Mouse (Mus musculus) brain, adult 10 weeks (tissue): Measurements from ENCODE around the gene Sec14l2. TPM values are rescaled to one million over a fixed set of nuclear protein-coding genes. Genes with fewer than 3 reads are reported as not detected.

ENCODE experiments used
- polyA plus RNA-seq: library from polyadenylated mRNA; stranded (reverse); fragments of 350-450 nt; fragmentation: Illumina TruSeq; extraction: RNeasy Lipid Tissue Mini Kit (QIAGEN cat#74804); gene quantifications from one replicate; pipeline ENCODE4 v1.2.3, GENCODE M21; 2015; ENCODE audit warnings: low read depth, low replicate concordance

Gene Sec14l2
- polyA plus RNA-seq, result 44.6 TPM

GRCm38 (mm10) chr11:4122742-4123579, at the start of gene Sec14l2:
Gene Sec14l2, minus strand, starts transcription at chr11:4123415.

GRCm38 (mm10) chr11:4159808-4160708, 36.8 kb upstream of the Sec14l2 start, which contains the start of the genes Ccdc157 and Sf3a1:
Gene Ccdc157, minus strand, starts transcription at chr11:4160293.
Gene Sf3a1, plus strand, starts transcription at chr11:4160350.

GRCm38 (mm10) chr11:4134986-4135935, 12.0 kb upstream of the Sec14l2 start, which contains the start of gene Rnf215:
Gene Rnf215, plus strand, starts transcription at chr11:4135202.

GRCm38 (mm10) chr11:4095171-4096053, 27.8 kb downstream of the Sec14l2 start, which contains the start of gene Mtfp1:
Gene Mtfp1, minus strand, starts transcription at chr11:4095445.

GRCm38 (mm10) chr11:4064627-4065122, 58.5 kb downstream of the Sec14l2 start, which contains the start of gene Sec14l3:
Gene Sec14l3, plus strand, starts transcription at chr11:4064841.

Other genes starting within 250 kb of the Sec14l2 start
- gene 4921536K21Rik, start 228.3 kb downstream of the Sec14l2 start, polyA plus RNA-seq, result 0.61 TPM
- gene Dusp18, start 228.2 kb downstream of the Sec14l2 start, polyA plus RNA-seq, result 13.6 TPM
- 16.5 TPM for gene Slc35e4, start 208.8 kb downstream of the Sec14l2 start, polyA plus RNA-seq
- 23.1 TPM for gene Tcn2, start 191.3 kb downstream of the Sec14l2 start, polyA plus RNA-seq
- gene Pes1, start 159.4 kb downstream of the Sec14l2 start, polyA plus RNA-seq, result 37.4 TPM
- gene 4930556J24Rik, start 146.6 kb downstream of the Sec14l2 start, polyA plus RNA-seq, result not detected
- gene Gal3st1, start 139.8 kb downstream of the Sec14l2 start, polyA plus RNA-seq, result 15.2 TPM
- gene Sec14l4, start 92.0 kb downstream of the Sec14l2 start, polyA plus RNA-seq, result 1.8 TPM
- gene Sec14l3, start 58.6 kb downstream of the Sec14l2 start, polyA plus RNA-seq, result 0.80 TPM
- 122 TPM for gene Mtfp1, start 28.0 kb downstream of the Sec14l2 start, polyA plus RNA-seq
- 32.2 TPM for gene Rnf215, start 11.8 kb upstream of the Sec14l2 start, polyA plus RNA-seq
- 15.1 TPM for gene Ccdc157, start 36.9 kb upstream of the Sec14l2 start, polyA plus RNA-seq
- gene Sf3a1, start 36.9 kb upstream of the Sec14l2 start, polyA plus RNA-seq, result 38.7 TPM
- 30.6 TPM for gene Tbc1d10a, start 63.4 kb upstream of the Sec14l2 start, polyA plus RNA-seq
- gene Castor1, start 94.8 kb upstream of the Sec14l2 start, polyA plus RNA-seq, result 4.5 TPM
- not detected for gene Osm, start 113.0 kb upstream of the Sec14l2 start, polyA plus RNA-seq
- gene Lif, start 134.1 kb upstream of the Sec14l2 start, polyA plus RNA-seq, result 0.37 TPM